Mouse (Mus musculus): Measurements from ENCODE around the gene Plpp2. TPM values are rescaled to one million over a fixed set of nuclear protein-coding genes. Genes with fewer than 3 reads are reported as not detected.

Gene Plpp2
- polyA plus RNA-seq, 1 experiment, result 8.7 TPM

GRCm38 (mm10) chr10:79530241-79530640, 3.4 kb downstream of the Plpp2 start:
- 90% methylated on average over 8 of the region's 8 CpGs for WGBS
- Histone ChIP-seq H3K27me3 (ENCODE audit: control insufficient read depth, insufficient read depth, low read length) (no peaks in the 10 kb centered on the region), H3K4me1 (replicated peaks; ENCODE audit: control insufficient read depth, insufficient read depth, low read length) (peaks cover 17% of the 10 kb centered on the region), H3K36me3 (ENCODE audit: control insufficient read depth, insufficient read depth, low read length) (no peaks in the 10 kb centered on the region), H3K27ac (ENCODE audit: control insufficient read depth, insufficient read depth, low read length) (no peak overlapping the region), H3K4me3 (ENCODE audit: control insufficient read depth, insufficient read depth, low read length) (no peak overlapping the region)
- DNase-seq, result no peak
- TF ChIP-seq POLR2A (IDR thresholded peaks at IDR 0.05; ENCODE audit: control insufficient read depth, extremely low read depth, insufficient read depth, low read length, poor library complexity) (no peak), CTCF (IDR thresholded peaks at IDR 0.05; ENCODE audit: borderline replicate concordance, control insufficient read depth, extremely low read depth, insufficient read depth, low read length, poor library complexity) (no peak)

GRCm38 (mm10) chr10:79528081-79528480, 5.5 kb downstream of the Plpp2 start:
- Histone ChIP-seq H3K27me3 (ENCODE audit: control insufficient read depth, insufficient read depth, low read length) (no peaks in the 10 kb centered on the region), H3K36me3 (ENCODE audit: control insufficient read depth, insufficient read depth, low read length) (no peaks in the 10 kb centered on the region), H3K4me3 (ENCODE audit: control insufficient read depth, insufficient read depth, low read length) (no peak overlapping the region), H3K4me1 (replicated peaks; ENCODE audit: control insufficient read depth, insufficient read depth, low read length) (peaks cover 8% of the 10 kb centered on the region), H3K27ac (ENCODE audit: control insufficient read depth, insufficient read depth, low read length) (no peak overlapping the region)
- no peak for TF ChIP-seq CTCF (IDR thresholded peaks at IDR 0.05; ENCODE audit: borderline replicate concordance, control insufficient read depth, extremely low read depth, insufficient read depth, low read length, poor library complexity)
- no peak for TF ChIP-seq POLR2A (IDR thresholded peaks at IDR 0.05; ENCODE audit: control insufficient read depth, extremely low read depth, insufficient read depth, low read length, poor library complexity)
- whole genome bisulfite sequencing, result 91% methylated on average over 3 of the region's 3 CpGs
- no peak for DNase-seq

GRCm38 (mm10) chr10:79527453-79527845, 6.1 kb downstream of the Plpp2 start:
- no peaks in the 10 kb centered on the region for H3K36me3 ChIP-seq (ENCODE audit: control insufficient read depth, insufficient read depth, low read length)
- H3K4me1 ChIP-seq (replicated peaks; ENCODE audit: control insufficient read depth, insufficient read depth, low read length), result peaks cover 2% of the 10 kb centered on the region; the same call in 1 of the 2 replicates
- H3K27ac ChIP-seq (ENCODE audit: control insufficient read depth, insufficient read depth, low read length), result no peak overlapping the region
- 92% methylated on average over 6 of the region's 6 CpGs for WGBS
- no peak for TF ChIP-seq POLR2A (IDR thresholded peaks at IDR 0.05; ENCODE audit: control insufficient read depth, extremely low read depth, insufficient read depth, low read length, poor library complexity)
- TF ChIP-seq CTCF (IDR thresholded peaks at IDR 0.05; ENCODE audit: borderline replicate concordance, control insufficient read depth, extremely low read depth, insufficient read depth, low read length, poor library complexity), result no peak
- no peak for DNase-seq
- no peaks in the 10 kb centered on the region for H3K27me3 ChIP-seq (ENCODE audit: control insufficient read depth, insufficient read depth, low read length)
- H3K4me3 ChIP-seq (ENCODE audit: control insufficient read depth, insufficient read depth, low read length), result no peak overlapping the region

- Histone ChIP-seq H3K27me3 (ENCODE audit: control insufficient read depth, insufficient read depth, low read length) (no peaks in the 10 kb centered on the region), H3K4me1 (replicated peaks; ENCODE audit: control insufficient read depth, insufficient read depth, low read length) (no peaks in the 10 kb centered on the region), H3K4me3 (ENCODE audit: control insufficient read depth, insufficient read depth, low read length) (no peak overlapping the region), H3K27ac (ENCODE audit: control insufficient read depth, insufficient read depth, low read length) (no peak overlapping the region), H3K36me3 (ENCODE audit: control insufficient read depth, insufficient read depth, low read length) (no peaks in the 10 kb centered on the region)
- TF ChIP-seq CTCF (IDR thresholded peaks at IDR 0.05; ENCODE audit: borderline replicate concordance, control insufficient read depth, extremely low read depth, insufficient read depth, low read length, poor library complexity), result no peak
- TF ChIP-seq POLR2A (IDR thresholded peaks at IDR 0.05; ENCODE audit: control insufficient read depth, extremely low read depth, insufficient read depth, low read length, poor library complexity), result no peak
- no peak for DNase-seq
- WGBS, result 92% methylated on average over 12 of the region's 12 CpGs
These were observed 6.7 kb downstream of the Plpp2 start for GRCm38 (mm10) chr10:79526661-79527452.

- H3K36me3 ChIP-seq (ENCODE audit: control insufficient read depth, insufficient read depth, low read length), result no peaks in the 10 kb centered on the region
- H3K27me3 ChIP-seq (ENCODE audit: control insufficient read depth, insufficient read depth, low read length), result no peaks in the 10 kb centered on the region
- no peaks in the 10 kb centered on the region for H3K4me1 ChIP-seq (replicated peaks; ENCODE audit: control insufficient read depth, insufficient read depth, low read length)
- WGBS, result 97% methylated on average over 8 of the region's 8 CpGs
- no peak for DNase-seq
- TF ChIP-seq POLR2A (IDR thresholded peaks at IDR 0.05; ENCODE audit: control insufficient read depth, extremely low read depth, insufficient read depth, low read length, poor library complexity) (no peak), CTCF (IDR thresholded peaks at IDR 0.05; ENCODE audit: borderline replicate concordance, control insufficient read depth, extremely low read depth, insufficient read depth, low read length, poor library complexity) (no peak)
- H3K4me3 ChIP-seq (ENCODE audit: control insufficient read depth, insufficient read depth, low read length), result no peak overlapping the region
- H3K27ac ChIP-seq (ENCODE audit: control insufficient read depth, insufficient read depth, low read length), result no peak overlapping the region
These were observed 7.9 kb downstream of the Plpp2 start for GRCm38 (mm10) chr10:79525456-79526325.

GRCm38 (mm10) chr10:79524433-79524832, 9.2 kb downstream of the Plpp2 start:
- DNase-seq, result no peak
- no peak for TF ChIP-seq CTCF (IDR thresholded peaks at IDR 0.05; ENCODE audit: borderline replicate concordance, control insufficient read depth, extremely low read depth, insufficient read depth, low read length, poor library complexity)
- no peak for TF ChIP-seq POLR2A (IDR thresholded peaks at IDR 0.05; ENCODE audit: control insufficient read depth, extremely low read depth, insufficient read depth, low read length, poor library complexity)
- Histone ChIP-seq H3K4me1 (replicated peaks; ENCODE audit: control insufficient read depth, insufficient read depth, low read length) (no peaks in the 10 kb centered on the region), H3K4me3 (ENCODE audit: control insufficient read depth, insufficient read depth, low read length) (no peak overlapping the region), H3K36me3 (ENCODE audit: control insufficient read depth, insufficient read depth, low read length) (no peaks in the 10 kb centered on the region), H3K27ac (ENCODE audit: control insufficient read depth, insufficient read depth, low read length) (no peak overlapping the region), H3K27me3 (ENCODE audit: control insufficient read depth, insufficient read depth, low read length) (no peaks in the 10 kb centered on the region)
- 96% methylated on average over 1 of the region's 1 CpGs for WGBS

All from thymus, adult 2 months (tissue).